Mouse (Mus musculus): ENCODE measurements around the gene Hic2.

Gene Hic2

GRCm38 (mm10) chr16:17233702-17234498 lies 528 bp downstream of the Hic2 start:
- in situ Hi-C loops (cut with MboI; ENCODE audit: low sequenced_read_pairs) = no loop called here

GRCm38 (mm10) chr16:17234499-17234895 lies 1.1 kb downstream of the Hic2 start:
- in situ Hi-C loops (cut with MboI; ENCODE audit: low sequenced_read_pairs) = no loop called here

- in situ Hi-C loops (cut with MboI; ENCODE audit: low sequenced_read_pairs) = no loop called here
These were observed 1.7 kb downstream of the Hic2 start for GRCm38 (mm10) chr16:17234916-17235665.

- in situ Hi-C loops (cut with MboI; ENCODE audit: low sequenced_read_pairs) = no loop called here
These were observed 4.3 kb downstream of the Hic2 start for GRCm38 (mm10) chr16:17237634-17238033.

GRCm38 (mm10) chr16:17239409-17239808 lies 6.0 kb downstream of the Hic2 start:
- in situ Hi-C loops (cut with MboI; ENCODE audit: low sequenced_read_pairs) = no loop called here

- in situ Hi-C loops (cut with MboI; ENCODE audit: low sequenced_read_pairs) = no loop called here
These were observed 10.4 kb downstream of the Hic2 start for GRCm38 (mm10) chr16:17243731-17244130.

GRCm38 (mm10) chr16:17244996-17245395 lies 11.6 kb downstream of the Hic2 start:
- in situ Hi-C loops (cut with MboI; ENCODE audit: low sequenced_read_pairs) = no loop called here

GRCm38 (mm10) chr16:17247727-17248126 lies 14.4 kb downstream of the Hic2 start:
- in situ Hi-C loops (cut with MboI; ENCODE audit: low sequenced_read_pairs) = no loop called here

GRCm38 (mm10) chr16:17249135-17249534 lies 15.8 kb downstream of the Hic2 start:
- in situ Hi-C loops (cut with MboI; ENCODE audit: low sequenced_read_pairs) = no loop called here

GRCm38 (mm10) chr16:17251539-17251938 lies 18.2 kb downstream of the Hic2 start:
- in situ Hi-C loops (cut with MboI; ENCODE audit: low sequenced_read_pairs) = no loop called here

- in situ Hi-C loops (cut with MboI; ENCODE audit: low sequenced_read_pairs) = no loop called here
These were observed 18.8 kb downstream of the Hic2 start for GRCm38 (mm10) chr16:17252086-17252726.

GRCm38 (mm10) chr16:17252841-17253240 lies 19.5 kb downstream of the Hic2 start:
- in situ Hi-C loops (cut with MboI; ENCODE audit: low sequenced_read_pairs) = no loop called here

- in situ Hi-C loops (cut with MboI; ENCODE audit: low sequenced_read_pairs) = no loop called here
These were observed 20.7 kb downstream of the Hic2 start for GRCm38 (mm10) chr16:17254005-17254597.

- in situ Hi-C loops (cut with MboI; ENCODE audit: low sequenced_read_pairs) = no loop called here
These were observed 21.9 kb downstream of the Hic2 start for GRCm38 (mm10) chr16:17255270-17255669.

GRCm38 (mm10) chr16:17257359-17257821 lies 24.0 kb downstream of the Hic2 start:
- in situ Hi-C loops (cut with MboI; ENCODE audit: low sequenced_read_pairs) = no loop called here

- in situ Hi-C loops (cut with MboI; ENCODE audit: low sequenced_read_pairs) = no loop called here
These were observed 25.5 kb downstream of the Hic2 start for GRCm38 (mm10) chr16:17258917-17259316.

- in situ Hi-C loops (cut with MboI; ENCODE audit: low sequenced_read_pairs) = no loop called here
These were observed 28.0 kb downstream of the Hic2 start for GRCm38 (mm10) chr16:17261341-17261740.

- in situ Hi-C loops (cut with MboI; ENCODE audit: low sequenced_read_pairs) = loop anchor here (5.0 kb wide), 1 partner anchor 49 kb away; no protein-coding TSS in a partner anchor
These were observed 32.7 kb downstream of the Hic2 start for GRCm38 (mm10) chr16:17266113-17266512.

GRCm38 (mm10) chr16:17267937-17268336 lies 34.6 kb downstream of the Hic2 start:
- in situ Hi-C loops (cut with MboI; ENCODE audit: low sequenced_read_pairs) = loop anchor here (5.0 kb wide), 1 partner anchor 51 kb away; no protein-coding TSS in a partner anchor

GRCm38 (mm10) chr16:17269872-17270271 lies 36.5 kb downstream of the Hic2 start:
- in situ Hi-C loops (cut with MboI; ENCODE audit: low sequenced_read_pairs) = loop anchor here (5.0 kb wide), 1 partner anchor 53 kb away; no protein-coding TSS in a partner anchor

- in situ Hi-C loops (cut with MboI; ENCODE audit: low sequenced_read_pairs) = no loop called here
These were observed 37.8 kb downstream of the Hic2 start for GRCm38 (mm10) chr16:17271124-17271523.
